Mouse (Mus musculus): ENCODE data around the gene Dnajb11. TPM values are rescaled to one million over a fixed set of nuclear protein-coding genes. Genes with fewer than 3 reads are reported as not detected.

Dnajb11 gene
- polyA plus RNA-seq (2014; fragmentation: Illumina TruSeq; extraction: RNeasy Lipid Tissue Mini Kit (QIAGEN cat#74804); ENCODE audit: low read depth, low replicate concordance), result 73.4 TPM

DNA sequence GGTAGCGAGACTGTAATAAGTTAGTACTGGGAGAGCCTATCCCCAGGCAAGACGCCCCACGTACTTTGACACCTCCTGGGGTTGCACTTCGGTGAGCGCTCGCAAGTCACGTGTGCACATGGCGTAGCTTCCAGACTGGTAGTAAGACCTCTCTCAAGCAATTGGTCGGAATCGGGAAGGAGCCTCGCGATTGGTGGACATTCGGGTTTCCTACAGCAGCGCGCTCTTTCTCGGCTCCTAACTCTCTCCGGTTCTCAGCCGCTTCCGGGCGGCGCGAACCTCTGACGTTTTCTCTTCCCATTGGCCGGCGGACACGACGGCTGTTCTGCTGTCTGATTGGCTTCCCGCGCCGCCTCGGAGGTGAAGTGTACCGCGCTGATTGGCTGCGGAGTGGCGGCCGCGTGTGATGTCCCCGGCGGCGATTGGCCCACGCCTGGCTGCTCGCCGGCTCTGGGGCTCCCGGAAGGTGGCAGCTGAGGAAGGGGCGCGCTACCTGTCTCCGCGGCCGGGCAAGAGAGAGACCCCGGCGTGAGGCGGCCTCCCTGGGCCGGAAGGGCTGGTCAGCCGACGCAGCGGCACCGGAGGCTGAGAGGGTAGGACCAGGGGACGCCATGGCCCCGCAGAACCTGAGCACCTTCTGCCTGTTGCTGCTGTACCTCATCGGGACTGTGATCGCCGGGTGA, at the start of gene Dnajb11, which contains the start of gene Tbccd1:
Gene Dnajb11 (plus strand): TSS at position 415 of the 683 bp plus-strand sequence.
Gene Tbccd1 (minus strand): TSS at position 239 of the 683 bp plus-strand sequence.

DNA sequence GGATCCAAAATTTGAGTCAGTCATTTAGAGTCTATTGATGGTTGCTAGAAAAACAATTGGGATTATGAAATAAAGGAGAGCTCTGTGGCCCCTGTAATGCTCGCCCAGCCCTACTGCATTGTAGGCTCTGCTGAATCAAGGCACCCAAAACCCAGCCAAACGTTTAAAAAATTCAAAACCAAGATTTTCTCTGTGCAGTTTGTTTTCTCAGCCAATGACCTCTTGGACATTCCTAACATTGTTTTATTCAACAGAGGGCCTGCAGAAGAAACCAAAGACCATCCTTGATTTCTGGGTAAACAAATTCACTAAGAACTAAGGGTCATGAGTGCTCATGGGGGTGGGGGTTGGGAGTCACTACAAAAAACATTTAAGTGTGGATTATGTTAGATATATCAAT, 46.2 kb upstream of the Dnajb11 start, which contains the start of gene Crygs:
Gene Crygs (minus strand): TSS at position 101 of the 400 bp plus-strand sequence.

DNA sequence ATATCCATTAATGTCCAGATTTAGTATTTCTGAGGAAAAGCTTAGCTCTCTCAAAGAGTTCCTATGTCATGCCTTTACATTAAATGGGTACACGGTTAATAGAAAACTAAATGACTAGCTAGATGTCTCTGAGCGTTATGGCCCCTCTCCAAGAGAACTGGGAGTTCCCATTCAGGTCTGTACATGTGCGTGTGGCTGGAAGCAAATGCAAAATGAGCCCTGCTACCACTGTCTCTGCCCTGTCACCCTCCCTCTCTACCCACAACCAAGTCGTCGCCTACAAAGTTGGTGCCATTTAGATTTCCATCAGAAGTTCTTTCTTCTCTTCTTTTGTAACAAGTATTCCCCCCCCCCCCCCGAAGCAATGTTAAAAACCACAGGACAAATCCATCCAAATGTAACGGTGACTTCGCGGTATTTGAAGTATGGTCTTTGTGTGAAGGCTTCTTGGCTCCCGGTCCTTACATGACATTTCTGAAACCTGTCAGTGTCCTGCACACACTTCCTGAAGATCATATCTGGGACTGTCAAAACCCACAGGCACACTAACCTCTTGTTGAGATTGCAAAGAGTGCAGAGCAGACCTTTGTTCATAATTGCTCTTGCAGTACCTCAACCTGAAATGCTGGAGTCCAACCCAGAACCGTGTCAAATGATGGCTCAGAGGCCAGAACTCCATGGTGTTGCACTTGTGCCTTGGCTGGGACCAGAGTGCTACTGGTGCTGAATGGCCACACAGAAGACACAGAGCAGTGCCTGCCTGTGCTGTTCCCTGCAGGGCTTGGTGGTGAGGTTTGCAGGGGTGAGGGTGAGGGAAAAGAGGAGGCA, 33.3 kb downstream of the Dnajb11 start, which contains the start of gene Ahsg:
Gene Ahsg (plus strand): TSS at position 595 of the 828 bp plus-strand sequence.

DNA sequence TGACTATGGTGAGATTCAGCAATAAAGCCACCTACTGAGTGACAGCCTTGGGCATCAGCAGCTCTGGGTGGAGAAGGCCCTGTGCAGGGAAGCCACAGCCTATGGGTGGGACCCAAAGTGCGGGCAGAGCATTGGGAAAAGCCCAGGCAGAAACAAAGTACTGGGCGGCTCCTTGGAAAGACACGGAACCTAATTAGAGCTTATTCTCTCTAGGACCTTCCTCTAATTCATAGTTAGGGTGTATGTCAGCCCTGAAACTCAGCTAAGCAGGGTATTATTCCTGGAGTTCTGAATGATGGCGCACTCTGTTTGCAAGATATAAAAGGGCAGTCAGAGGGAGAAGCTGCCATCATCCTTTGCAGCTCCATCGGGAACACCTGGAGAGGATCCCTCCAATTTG, 60.4 kb downstream of the Dnajb11 start, which contains the start of gene Fetub:
Gene Fetub (plus strand): TSS at position 301 of the 400 bp plus-strand sequence.

Other genes with a start within 250 kb of the Dnajb11 start
- gene Dgkg, start 200.6 kb upstream of the Dnajb11 start, polyA plus RNA-seq (2014; fragmentation: Illumina TruSeq; extraction: RNeasy Lipid Tissue Mini Kit (QIAGEN cat#74804); ENCODE audit: low read depth, low replicate concordance), result 2.2 TPM
- gene Crygs, start 46.3 kb upstream of the Dnajb11 start, polyA plus RNA-seq (2014; fragmentation: Illumina TruSeq; extraction: RNeasy Lipid Tissue Mini Kit (QIAGEN cat#74804); ENCODE audit: low read depth, low replicate concordance), result not detected
- gene Tbccd1, start 176 bp upstream of the Dnajb11 start, polyA plus RNA-seq (2014; fragmentation: Illumina TruSeq; extraction: RNeasy Lipid Tissue Mini Kit (QIAGEN cat#74804); ENCODE audit: low read depth, low replicate concordance), result 25.2 TPM
- gene Ahsg, start 33.4 kb downstream of the Dnajb11 start, polyA plus RNA-seq (2014; fragmentation: Illumina TruSeq; extraction: RNeasy Lipid Tissue Mini Kit (QIAGEN cat#74804); ENCODE audit: low read depth, low replicate concordance), result not detected
- gene Fetub, start 60.5 kb downstream of the Dnajb11 start, polyA plus RNA-seq (2014; fragmentation: Illumina TruSeq; extraction: RNeasy Lipid Tissue Mini Kit (QIAGEN cat#74804); ENCODE audit: low read depth, low replicate concordance), result not detected
- 3.1 TPM for gene Hrg, start 93.2 kb downstream of the Dnajb11 start, polyA plus RNA-seq (2014; fragmentation: Illumina TruSeq; extraction: RNeasy Lipid Tissue Mini Kit (QIAGEN cat#74804); ENCODE audit: low read depth, low replicate concordance)
- not detected for gene Kng2, start 171.6 kb downstream of the Dnajb11 start, polyA plus RNA-seq (2014; fragmentation: Illumina TruSeq; extraction: RNeasy Lipid Tissue Mini Kit (QIAGEN cat#74804); ENCODE audit: low read depth, low replicate concordance)
- gene Kng1, start 200.0 kb downstream of the Dnajb11 start, polyA plus RNA-seq (2014; fragmentation: Illumina TruSeq; extraction: RNeasy Lipid Tissue Mini Kit (QIAGEN cat#74804); ENCODE audit: low read depth, low replicate concordance), result not detected
- gene Eif4a2, start 249.6 kb downstream of the Dnajb11 start, polyA plus RNA-seq (2014; fragmentation: Illumina TruSeq; extraction: RNeasy Lipid Tissue Mini Kit (QIAGEN cat#74804); ENCODE audit: low read depth, low replicate concordance), result 2,369 TPM